Mouse (Mus musculus) midbrain, embryonic 14.5 days (tissue): Measurements from ENCODE around the gene Prl2c3. TPM values are rescaled to one million over a fixed set of nuclear protein-coding genes. Genes with fewer than 3 reads are reported as not detected.
A peak's percentile ranks its signal among the peaks of the same experiment; 100 is the strongest.
"Not testable (repeated sequence)": the region's sequence is repeated elsewhere in the genome, so short reads cannot be mapped to it uniquely, and the experiment has no call there.

ENCODE experiments used
- ATAC-seq: fragments of 200-750 bp; cut with Nextera tagmentation; 2 replicates; pipeline ENCODE4 v1.8.0; 2017; ENCODE audit warnings: moderate number of reproducible peaks, moderate library complexity; ENCODE audit not compliant: low FRiP score, low TSS enrichment
- DNase-seq: peaks from one replicate; pipeline ENCODE4 v3.0.0-alpha.2; 2015
- H3K27ac ChIP-seq: fragments of 300-500 bp; sonication (generic); replicated peaks from 2 replicates; pipeline ENCODE4 v1.5.1; 2014; ENCODE audit warnings: mild to moderate bottlenecking, low read depth, low read length, moderate library complexity
- H3K27me3 ChIP-seq: fragments of 300-500 bp; sonication (generic); 2 replicates; pipeline ENCODE4 v1.6.1; 2014; ENCODE audit warnings: low read length, control low read depth, mixed read lengths; ENCODE audit not compliant: control insufficient read depth, insufficient read depth
- H3K36me3 ChIP-seq: fragments of 300-500 bp; sonication (generic); 2 replicates; pipeline ENCODE4 v1.6.1; 2014; ENCODE audit warnings: low read length, control low read depth; ENCODE audit not compliant: control insufficient read depth, insufficient read depth
- H3K4me1 ChIP-seq: fragments of 300-500 bp; sonication (generic); 2 replicates; pipeline ENCODE4 v1.6.1; 2014; ENCODE audit warnings: mild to moderate bottlenecking, antibody characterized with exemption, low read length, control low read depth; ENCODE audit not compliant: control insufficient read depth, insufficient read depth
- H3K4me2 ChIP-seq: fragments of 300-500 bp; sonication (generic); 2 replicates; pipeline ENCODE4 v1.6.1; 2014; ENCODE audit warnings: mild to moderate bottlenecking, low read length, moderate library complexity
- H3K4me3 ChIP-seq: fragments of 300-500 bp; sonication (generic); replicated peaks from 2 replicates; pipeline ENCODE4 v1.5.1; 2014; ENCODE audit warnings: low read depth, low read length
- H3K9ac ChIP-seq: fragments of 300-500 bp; sonication (generic); replicated peaks from 2 replicates; pipeline ENCODE4 v1.6.1; 2014; ENCODE audit warnings: mild to moderate bottlenecking, low read length, moderate library complexity
- H3K9me3 ChIP-seq: fragments of 300-500 bp; sonication (generic); 2 replicates; pipeline ENCODE4 v1.6.1; 2016; ENCODE audit warnings: low read length, control low read depth, mixed read lengths; ENCODE audit not compliant: control insufficient read depth
- WGBS: fragments of 180-500 bp; shearing (Covaris S2); extraction: QIAGEN DNeasy Blood & Tissue Kit; methylation state at CpG from one replicate; pipeline ENCODE4 v1.1.7; 2014; 5-methylcytosine and 5-hydroxymethylcytosine counted together
- polyA plus RNA-seq: library from polyadenylated mRNA; unstranded; fragments of >200 nt; fragmentation: Nextera tagmentation; extraction: Ambion mirVana; gene quantifications from 2 replicates; pipeline ENCODE4 v1.2.1, GENCODE M21; 2014

The Prl2c3 gene
- polyA plus RNA-seq, 1 experiment from 2014 or later, result not detected

DNA sequence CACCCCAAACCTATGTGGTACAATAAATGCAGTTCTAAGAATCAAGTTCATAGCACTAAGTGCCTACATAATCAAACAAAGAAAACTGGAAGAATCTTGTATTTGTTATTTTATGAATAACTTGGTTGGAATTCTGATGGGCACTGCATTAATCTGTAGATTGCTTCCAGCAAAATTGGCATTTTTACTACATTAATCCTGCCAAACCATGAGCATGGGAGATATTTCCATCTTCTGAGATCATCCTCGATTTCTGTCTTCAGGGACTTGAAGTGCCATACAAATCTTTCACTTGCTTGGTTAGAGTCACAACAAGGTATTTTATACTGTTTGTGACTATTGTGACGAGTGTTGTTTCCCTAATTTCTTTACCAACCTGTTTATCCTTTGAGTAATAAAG lies 9.7 kb upstream of the Prl2c3 start:
- H3K27me3 ChIP-seq, result no peaks in the 10 kb centered on the region
- H3K9ac ChIP-seq, result no peak overlapping the region
- H3K36me3 ChIP-seq, result no peaks in the 10 kb centered on the region
- WGBS, result 59% methylated on average over 2 of the region's 2 CpGs
- H3K4me1 ChIP-seq, result no peaks in the 10 kb centered on the region
- no peak for ATAC-seq
- H3K9me3 ChIP-seq, result peaks cover 20% of the 10 kb centered on the region
- H3K27ac ChIP-seq, result no peak overlapping the region
- no peak for DNase-seq
- H3K4me2 ChIP-seq, result no peak overlapping the region
- H3K4me3 ChIP-seq, result no peak overlapping the region

- peaks cover 20% of the 10 kb centered on the region for H3K9me3 ChIP-seq
- H3K4me3 ChIP-seq, H3K27me3 ChIP-seq, ATAC-seq, H3K4me2 ChIP-seq, H3K27ac ChIP-seq, DNase-seq, H3K4me1 ChIP-seq, H3K9ac ChIP-seq, H3K36me3 ChIP-seq: not testable (repeated sequence)
- WGBS, result 67% methylated on average over 3 of the region's 3 CpGs
These were observed 9.1 kb upstream of the Prl2c3 start for GRCm38 (mm10) chr13:12808793-12809512.

GRCm38 (mm10) chr13:12806496-12806895 lies 6.6 kb upstream of the Prl2c3 start:
- not testable (repeated sequence) for H3K9ac ChIP-seq, H3K36me3 ChIP-seq, H3K4me1 ChIP-seq, H3K27me3 ChIP-seq, H3K4me3 ChIP-seq, H3K4me2 ChIP-seq, DNase-seq, ATAC-seq, H3K27ac ChIP-seq
- H3K9me3 ChIP-seq, result peaks cover 17% of the 10 kb centered on the region
- WGBS, result 56% methylated on average over 4 of the region's 4 CpGs

- 0 out of 2 replicates have a peak, but pooled peaks have one; percentile 36 for ATAC-seq
- not testable (repeated sequence) for H3K4me3 ChIP-seq, H3K9me3 ChIP-seq, DNase-seq, H3K4me2 ChIP-seq, H3K9ac ChIP-seq, H3K4me1 ChIP-seq, H3K27me3 ChIP-seq, H3K36me3 ChIP-seq, H3K27ac ChIP-seq
- WGBS, result 79% methylated on average over 6 of the region's 6 CpGs
These were observed 30.3 kb downstream of the Prl2c3 start for GRCm38 (mm10) chr13:12769442-12770091.

Other genes with a start within 250 kb of the Prl2c3 start
- gene Ero1lb, start 234.2 kb downstream of the Prl2c3 start, polyA plus RNA-seq, result 18.2 and 19.5 TPM in 2 replicates
- not detected in 2 replicates for gene Prl2c2, start 205.3 kb upstream of the Prl2c3 start, polyA plus RNA-seq